Comparison of ENCODE assay signal across 26 mouse cellular contexts in genomic region chr11:99118963-99119362, GRCm38 (mm10). TPM values are rescaled to one million over a fixed set of nuclear protein-coding genes. Genes with fewer than 3 reads are reported as not detected.
A peak's percentile ranks its signal among the peaks of the same experiment; 100 is the strongest.
DNase-seq lines count a peak whose midpoint lies in the region; ATAC-seq and TF ChIP-seq lines count a peak whose summit lies in the region.
"Had no signal": no experiment of that assay in that cellular context is flagged by ENCODE, and none has a peak within 500 bp of the region (broad histone marks: within the 10 kb centered on the region; RNA-seq: fewer than 3 reads in every experiment).

No protein-coding gene starts in this region.

- H3K4me1 ChIP-seq in midbrain, embryonic 11.5 days (ENCODE audit: control insufficient read depth, insufficient read depth, low read length): peaks cover 10% of the 10 kb centered on the region
- peaks cover 9% of the 10 kb centered on the region for H3K4me1 ChIP-seq in midbrain, postnatal 0 days (ENCODE audit: insufficient read depth, low read length)
- peaks cover 28% of the 10 kb centered on the region for H3K4me1 ChIP-seq in embryonic facial prominence, embryonic 14.5 days (ENCODE audit: control insufficient read depth, insufficient read depth, low read length)
- H3K4me1 ChIP-seq in limb, embryonic 13.5 days: peaks cover 18% of the 10 kb centered on the region
- H3K4me1 ChIP-seq in neural tube, embryonic 15.5 days: peaks cover 14% of the 10 kb centered on the region
- peaks cover 32% of the 10 kb centered on the region for H3K4me1 ChIP-seq in hindbrain, embryonic 10.5 days (replicated peaks)
- peaks cover 5% of the 10 kb centered on the region; the same call in 1 of the 2 replicates for H3K4me1 ChIP-seq in lung, postnatal 0 days (ENCODE audit: insufficient read depth, low read depth, low read length)

- no peak overlapping the region for H3K9ac ChIP-seq in midbrain, embryonic 11.5 days (ENCODE audit: low read length)
- H3K9ac ChIP-seq in midbrain, postnatal 0 days (replicated peaks; ENCODE audit: low read length, poor library complexity, severe bottlenecking): no peak overlapping the region
- no peak overlapping the region for H3K9ac ChIP-seq in embryonic facial prominence, embryonic 14.5 days (ENCODE audit: low read depth, low read length)
- H3K9ac ChIP-seq in limb, embryonic 13.5 days: no peak overlapping the region
- no peak overlapping the region for H3K9ac ChIP-seq in neural tube, embryonic 15.5 days (replicated peaks)
- no peak overlapping the region for H3K9ac ChIP-seq in lung, postnatal 0 days (replicated peaks; ENCODE audit: low read depth)
- H3K9ac ChIP-seq: heart, embryonic 12.5 days; heart, embryonic 15.5 days; hindbrain, embryonic 12.5 days; hindbrain, embryonic 15.5 days had no signal

- no peaks in the 10 kb centered on the region for H3K27me3 ChIP-seq in midbrain, embryonic 11.5 days (ENCODE audit: control insufficient read depth, insufficient read depth, low read length)
- no peaks in the 10 kb centered on the region for H3K27me3 ChIP-seq in midbrain, postnatal 0 days (ENCODE audit: insufficient read depth, low read length)
- H3K27me3 ChIP-seq in embryonic facial prominence, embryonic 14.5 days (replicated peaks; ENCODE audit: control insufficient read depth, insufficient read depth, low read length): no peaks in the 10 kb centered on the region
- no peaks in the 10 kb centered on the region for H3K27me3 ChIP-seq in limb, embryonic 13.5 days
- no peaks in the 10 kb centered on the region for H3K27me3 ChIP-seq in neural tube, embryonic 15.5 days (replicated peaks)
- no peaks in the 10 kb centered on the region for H3K27me3 ChIP-seq in hindbrain, embryonic 10.5 days (ENCODE audit: insufficient read depth, poor library complexity, severe bottlenecking)
- no peaks in the 10 kb centered on the region for H3K27me3 ChIP-seq in lung, postnatal 0 days (replicated peaks; ENCODE audit: insufficient read depth, low read length)
- H3K27me3 ChIP-seq: heart, embryonic 12.5 days; heart, embryonic 15.5 days; hindbrain, embryonic 12.5 days; hindbrain, embryonic 15.5 days had no signal

- H3K4me3 ChIP-seq in midbrain, embryonic 11.5 days (ENCODE audit: low read depth, low read length): no peak overlapping the region
- H3K4me3 ChIP-seq in midbrain, postnatal 0 days (ENCODE audit: low read depth, low read length): no peak overlapping the region
- H3K4me3 ChIP-seq in embryonic facial prominence, embryonic 14.5 days (ENCODE audit: low read depth, low read length): no peak overlapping the region
- no peak overlapping the region for H3K4me3 ChIP-seq in limb, embryonic 13.5 days
- H3K4me3 ChIP-seq in neural tube, embryonic 15.5 days (replicated peaks): no peak overlapping the region
- no peak overlapping the region for H3K4me3 ChIP-seq in hindbrain, embryonic 10.5 days
- H3K4me3 ChIP-seq in lung, postnatal 0 days (ENCODE audit: low read depth, low read length): no peak overlapping the region
- H3K4me3 ChIP-seq: heart, embryonic 12.5 days; heart, embryonic 15.5 days; hindbrain, embryonic 12.5 days; hindbrain, embryonic 15.5 days had no signal

- H3K36me3 ChIP-seq in midbrain, embryonic 11.5 days (ENCODE audit: control insufficient read depth, insufficient read depth, low read length): no peaks in the 10 kb centered on the region
- H3K36me3 ChIP-seq in midbrain, postnatal 0 days (ENCODE audit: insufficient read depth, low read length): no peaks in the 10 kb centered on the region
- no peaks in the 10 kb centered on the region for H3K36me3 ChIP-seq in embryonic facial prominence, embryonic 14.5 days (ENCODE audit: control insufficient read depth, insufficient read depth, low read length)
- H3K36me3 ChIP-seq in limb, embryonic 13.5 days: no peaks in the 10 kb centered on the region
- no peaks in the 10 kb centered on the region for H3K36me3 ChIP-seq in neural tube, embryonic 15.5 days
- H3K36me3 ChIP-seq in hindbrain, embryonic 10.5 days: no peaks in the 10 kb centered on the region
- no peaks in the 10 kb centered on the region for H3K36me3 ChIP-seq in lung, postnatal 0 days (ENCODE audit: insufficient read depth, low read length)
- H3K36me3 ChIP-seq: G1E; heart, embryonic 12.5 days; heart, embryonic 15.5 days; hindbrain, embryonic 12.5 days; hindbrain, embryonic 15.5 days had no signal

- no peak for ATAC-seq in midbrain, embryonic 11.5 days (ENCODE audit: low FRiP score)
- ATAC-seq in midbrain, postnatal 0 days (ENCODE audit: low FRiP score): no peak
- ATAC-seq in embryonic facial prominence, embryonic 14.5 days (ENCODE audit: low read depth): no peak
- no peak for ATAC-seq in limb, embryonic 13.5 days (ENCODE audit: low FRiP score, low read depth)
- no peak for ATAC-seq in neural tube, embryonic 15.5 days (ENCODE audit: low FRiP score)
- no peak for ATAC-seq in lung, postnatal 0 days
- ATAC-seq: forebrain, embryonic 14.5 days; Patski had no signal

- 89% methylated on average over 7 of the region's 7 CpGs for WGBS in midbrain, embryonic 11.5 days
- WGBS in midbrain, postnatal 0 days: 73% methylated on average over 7 of the region's 7 CpGs
- 63% methylated on average over 7 of the region's 7 CpGs for WGBS in embryonic facial prominence, embryonic 14.5 days
- WGBS in limb, embryonic 13.5 days: 81% methylated on average over 7 of the region's 7 CpGs
- WGBS in neural tube, embryonic 15.5 days: 76% methylated on average over 7 of the region's 7 CpGs
- 83% methylated on average over 7 of the region's 7 CpGs for WGBS in hindbrain, embryonic 10.5 days
- 86% methylated on average over 7 of the region's 7 CpGs for WGBS in lung, postnatal 0 days

- H3K9me3 ChIP-seq in midbrain, embryonic 11.5 days (ENCODE audit: control insufficient read depth, low read length): no peaks in the 10 kb centered on the region
- H3K9me3 ChIP-seq in midbrain, postnatal 0 days (ENCODE audit: low read length): no peaks in the 10 kb centered on the region
- H3K9me3 ChIP-seq in embryonic facial prominence, embryonic 14.5 days (ENCODE audit: control insufficient read depth, low read length): 0 out of 2 replicates have a peak, but pooled peaks cover 3% of the 10 kb centered on the region
- peaks cover 5% of the 10 kb centered on the region; the same call in 1 of the 2 replicates for H3K9me3 ChIP-seq in limb, embryonic 13.5 days
- H3K9me3 ChIP-seq in neural tube, embryonic 15.5 days (replicated peaks): no peaks in the 10 kb centered on the region
- peaks cover 9% of the 10 kb centered on the region; the same call in 1 of the 2 replicates for H3K9me3 ChIP-seq in hindbrain, embryonic 10.5 days
- H3K9me3 ChIP-seq in lung, postnatal 0 days (ENCODE audit: low read length): no peaks in the 10 kb centered on the region
- H3K9me3 ChIP-seq: G1E; heart, embryonic 12.5 days; heart, embryonic 15.5 days; hindbrain, embryonic 15.5 days had no signal

- peak; percentile 76 for DNase-seq in midbrain, embryonic 11.5 days (ENCODE audit: low spot score, missing footprints)
- no peak for DNase-seq in midbrain, postnatal 0 days (ENCODE audit: low spot score)
- no peak for DNase-seq in embryonic facial prominence, embryonic 14.5 days (ENCODE audit: low spot score)
- DNase-seq in hindbrain, embryonic 10.5 days (ENCODE audit: low spot score): no peak
- DNase-seq in lung, postnatal 0 days (ENCODE audit: low spot score): no peak
- DNase-seq: adrenal gland, adult 2 months; adrenal gland, postnatal 14 days; cerebellum, adult 11 months; cerebellum, adult 2 months; cerebellum, adult 9-11 months; cerebellum, postnatal 25 days; gastrocnemius, postnatal 25 days; heart, adult 18-20 months; heart, postnatal 10 days; heart, postnatal 4 days had no signal

- no peak for TF ChIP-seq CTCF in midbrain, postnatal 0 days (IDR thresholded peaks at IDR 0.05)
- no peak for TF ChIP-seq CTCF in lung, postnatal 0 days (IDR thresholded peaks at IDR 0.05)

- no peak overlapping the region for H3K27ac ChIP-seq in midbrain, embryonic 11.5 days (ENCODE audit: low read depth, low read length)
- H3K27ac ChIP-seq in midbrain, postnatal 0 days (ENCODE audit: low read depth, low read length): no peak overlapping the region
- peak overlapping the region; percentile 67 for H3K27ac ChIP-seq in embryonic facial prominence, embryonic 14.5 days (replicated peaks; ENCODE audit: low read depth, low read length)
- H3K27ac ChIP-seq in limb, embryonic 13.5 days: 0 out of 2 replicates have a peak overlapping the region, but pooled peaks have one; percentile 48
- H3K27ac ChIP-seq in neural tube, embryonic 15.5 days (replicated peaks): no peak overlapping the region
- H3K27ac ChIP-seq in hindbrain, embryonic 10.5 days: no peak overlapping the region
- H3K27ac ChIP-seq in lung, postnatal 0 days (ENCODE audit: low read length): no peak overlapping the region
- H3K27ac ChIP-seq: heart, embryonic 15.5 days; hindbrain, embryonic 12.5 days; hindbrain, embryonic 15.5 days had no signal

- no peak for TF ChIP-seq EP300 in lung, postnatal 0 days (IDR thresholded peaks at IDR 0.05)

- no peak overlapping the region for H3K4me2 ChIP-seq in midbrain, embryonic 11.5 days
- H3K4me2 ChIP-seq in midbrain, postnatal 0 days (ENCODE audit: low read depth, low read length, poor library complexity, severe bottlenecking): no peak overlapping the region
- H3K4me2 ChIP-seq in embryonic facial prominence, embryonic 14.5 days (ENCODE audit: low read depth, low read length): no peak overlapping the region
- no peak overlapping the region for H3K4me2 ChIP-seq in limb, embryonic 13.5 days (replicated peaks)
- H3K4me2 ChIP-seq in neural tube, embryonic 15.5 days: no peak overlapping the region
- H3K4me2 ChIP-seq in lung, postnatal 0 days (replicated peaks; ENCODE audit: low read depth, low read length): no peak overlapping the region
- H3K4me2 ChIP-seq: heart, embryonic 12.5 days; heart, embryonic 15.5 days; hindbrain, embryonic 12.5 days; hindbrain, embryonic 15.5 days had no signal

RNA-seq across cellular contexts. Expression of gene Tns4, which starts 29.9 kb away (rescaled TPM):
- 0.23 and 0.67 TPM in 2 replicates for polyA plus RNA-seq in midbrain, embryonic 11.5 days (2014; fragmentation: Nextera tagmentation; extraction: Ambion mirVana)
- total RNA-seq in midbrain, postnatal 0 days (2014; rRNA removed): 0.38 TPM in 2 replicates
- polyA plus RNA-seq in midbrain, postnatal 0 days (2015; fragmentation: Nextera tagmentation; extraction: Ambion mirVana): 0.17 and 0.26 TPM in 2 replicates
- 0.81 and 1.0 TPM in 2 replicates for polyA plus RNA-seq in embryonic facial prominence, embryonic 14.5 days (2014; fragmentation: Nextera tagmentation; extraction: Ambion mirVana)
- 0.55 and 1.2 TPM in 2 replicates for polyA plus RNA-seq in limb, embryonic 13.5 days (2015; fragmentation: Nextera tagmentation; extraction: Ambion mirVana)
- 0.09 and 0.22 TPM in 2 replicates for polyA plus RNA-seq in neural tube, embryonic 15.5 days (2015; fragmentation: Nextera tagmentation; extraction: Ambion mirVana)
- 0.67 and 1.0 TPM in 2 replicates for polyA plus RNA-seq in hindbrain, embryonic 10.5 days (2016; fragmentation: Nextera tagmentation; extraction: Ambion mirVana)
- polyA plus RNA-seq in lung, postnatal 0 days (2015; fragmentation: Nextera tagmentation; extraction: Ambion mirVana): 0.13 and 0.24 TPM in 2 replicates
- total RNA-seq: gastrocnemius, adult 8-10 months had no signal
- polyA plus RNA-seq: Patski had no signal

RNA-seq across cellular contexts. Expression of gene Ccr7, which starts 35.9 kb away (rescaled TPM):
- polyA plus RNA-seq in midbrain, embryonic 11.5 days (2014; fragmentation: Nextera tagmentation; extraction: Ambion mirVana): 0.41 TPM in 1 of 2 replicates, not detected in the other
- not detected in 2 replicates for total RNA-seq in midbrain, postnatal 0 days (2014; rRNA removed)
- not detected in 2 replicates for polyA plus RNA-seq in midbrain, postnatal 0 days (2015; fragmentation: Nextera tagmentation; extraction: Ambion mirVana)
- polyA plus RNA-seq in embryonic facial prominence, embryonic 14.5 days (2014; fragmentation: Nextera tagmentation; extraction: Ambion mirVana): 0.33 and 0.50 TPM in 2 replicates
- 0.39 and 0.83 TPM in 2 replicates for polyA plus RNA-seq in limb, embryonic 13.5 days (2015; fragmentation: Nextera tagmentation; extraction: Ambion mirVana)
- polyA plus RNA-seq in neural tube, embryonic 15.5 days (2015; fragmentation: Nextera tagmentation; extraction: Ambion mirVana): 0.52 TPM in 1 of 2 replicates, not detected in the other
- 0.21 and 0.25 TPM in 2 replicates for polyA plus RNA-seq in hindbrain, embryonic 10.5 days (2016; fragmentation: Nextera tagmentation; extraction: Ambion mirVana)
- 0.50 and 0.69 TPM in 2 replicates for polyA plus RNA-seq in lung, postnatal 0 days (2015; fragmentation: Nextera tagmentation; extraction: Ambion mirVana)
- total RNA-seq: common myeloid progenitor, adult 5-6 weeks; gastrocnemius, adult 8-10 months; gastrocnemius, postnatal 25 days had no signal
- polyA plus RNA-seq: forebrain, embryonic 14.5 days; G1E had no signal

Comparison
In these comparisons a context has a peak if more than half of its experiments do, and no peak if none do; other contexts are left out.
1. H3K27ac ChIP-seq: peak in embryonic facial prominence, embryonic 14.5 days (single experiment) and limb, embryonic 13.5 days (single experiment); none in midbrain, embryonic 11.5 days (single experiment), midbrain, postnatal 0 days (single experiment), neural tube, embryonic 15.5 days (single experiment), hindbrain, embryonic 10.5 days (single experiment) and lung, postnatal 0 days (single experiment).